Mouse (Mus musculus) lung, postnatal 0 days (tissue): Measurements from ENCODE around the gene Rflna. TPM values are rescaled to one million over a fixed set of nuclear protein-coding genes. Genes with fewer than 3 reads are reported as not detected.
A peak's percentile ranks its signal among the peaks of the same experiment; 100 is the strongest.

Source experiments
- ATAC-seq: fragments of 200-750 bp; cut with Nextera tagmentation; 2 replicates; pipeline ENCODE4 v1.8.0; 2017; ENCODE audit warnings: moderate library complexity
- DNase-seq: peaks from one replicate; pipeline ENCODE4 v3.0.0-alpha.2; 2016; ENCODE audit warnings: low spot score
- H3K27ac ChIP-seq: fragments of 300-500 bp; sonication (generic); 2 replicates; pipeline ENCODE4 v1.5.1; 2014; ENCODE audit warnings: antibody characterized with exemption, mild to moderate bottlenecking, low read length, mixed read lengths
- H3K27me3 ChIP-seq: fragments of 300-500 bp; sonication (generic); replicated peaks from 2 replicates; pipeline ENCODE4 v1.6.1; 2014; ENCODE audit warnings: low read length, mixed read lengths; ENCODE audit not compliant: insufficient read depth
- H3K36me3 ChIP-seq: fragments of 300-500 bp; sonication (generic); 2 replicates; pipeline ENCODE4 v1.6.1; 2014; ENCODE audit warnings: low read length, mixed read lengths; ENCODE audit not compliant: insufficient read depth
- H3K4me1 ChIP-seq: fragments of 300-500 bp; sonication (generic); 2 replicates; pipeline ENCODE4 v1.6.1; 2014; ENCODE audit warnings: antibody characterized with exemption, low read depth, low read length, mixed read lengths; ENCODE audit not compliant: insufficient read depth
- H3K4me2 ChIP-seq: fragments of 300-500 bp; sonication (generic); replicated peaks from 2 replicates; pipeline ENCODE4 v1.6.1; 2014; ENCODE audit warnings: low read depth, mild to moderate bottlenecking, low read length, moderate library complexity, mixed read lengths
- H3K4me3 ChIP-seq: fragments of 300-500 bp; sonication (generic); 2 replicates; pipeline ENCODE4 v1.5.1; 2014; ENCODE audit warnings: low read depth, low read length
- H3K9ac ChIP-seq: fragments of 300-500 bp; sonication (generic); replicated peaks from 2 replicates; pipeline ENCODE4 v1.6.1; 2014; ENCODE audit warnings: low read depth, mild to moderate bottlenecking
- H3K9me3 ChIP-seq: fragments of 300-500 bp; sonication (generic); 2 replicates; pipeline ENCODE4 v1.6.1; 2016; ENCODE audit warnings: low read length, mixed read lengths
- CTCF ChIP-seq: IDR thresholded peaks from 2 replicates; pipeline ENCODE4 v1.5.1; 2016; ENCODE audit warnings: antibody characterized with exemption, mild to moderate bottlenecking
- EP300 ChIP-seq: IDR thresholded peaks from 2 replicates; pipeline ENCODE4 v1.6.1; 2016; ENCODE audit warnings: antibody characterized with exemption, mild to moderate bottlenecking, control low read depth
- WGBS: fragments of 180-500 bp; shearing (Covaris S2); extraction: QIAGEN DNeasy Blood & Tissue Kit; methylation state at CpG from one replicate; pipeline ENCODE4 v1.1.7; 2014; 5-methylcytosine and 5-hydroxymethylcytosine counted together
- polyA plus RNA-seq: library from polyadenylated mRNA; unstranded; fragments of >200 nt; fragmentation: Nextera tagmentation; extraction: Ambion mirVana; gene quantifications from 2 replicates; pipeline ENCODE4 v1.2.1, GENCODE M21; 2015

Rflna gene
- 15.6 and 17.1 TPM in 2 replicates for polyA plus RNA-seq

DNA sequence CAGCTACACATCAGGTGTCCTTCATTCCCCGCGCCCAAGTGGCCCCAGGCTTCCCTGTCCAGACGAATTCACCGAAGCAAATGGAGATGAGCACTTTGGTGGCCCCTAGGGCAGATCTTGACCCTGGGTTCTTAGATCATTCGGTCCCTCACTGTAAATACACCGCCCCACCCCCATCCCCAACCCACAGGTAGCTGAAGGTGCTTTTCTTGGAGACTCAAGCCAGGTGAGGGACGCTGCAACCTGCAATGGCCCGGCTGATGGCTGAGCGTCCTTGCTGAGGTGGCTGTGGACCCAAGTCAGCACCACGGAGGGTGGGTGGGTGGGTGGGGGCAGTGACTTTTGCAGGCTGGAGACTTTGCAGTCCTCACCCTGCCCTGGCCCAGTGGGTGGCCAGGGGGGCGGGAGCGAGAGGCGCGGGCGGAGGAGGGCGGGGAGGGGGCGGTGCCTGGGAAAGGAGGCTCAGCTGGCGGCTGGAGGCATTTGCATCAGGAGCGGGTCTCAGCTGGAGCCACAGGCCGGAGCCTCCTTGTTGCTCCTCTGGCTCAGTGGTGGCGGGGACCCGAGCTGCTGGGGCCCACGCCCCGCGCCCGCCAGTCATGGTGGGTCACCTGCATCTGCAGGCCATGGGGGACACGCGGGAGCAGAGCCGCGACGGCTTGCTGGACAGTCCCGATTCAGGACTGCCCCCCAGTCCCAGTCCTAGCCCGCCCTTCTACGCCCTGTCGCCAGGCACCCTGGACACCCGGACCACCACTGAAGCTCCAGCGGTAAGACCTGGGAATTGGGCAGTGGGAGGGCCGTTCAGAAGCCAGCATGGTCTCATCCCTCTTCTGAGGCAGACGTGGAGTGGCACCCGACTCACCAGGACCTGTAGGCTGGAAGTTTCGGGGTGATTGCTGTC, at the start of gene Rflna:
Gene Rflna, plus strand, starts transcription at position 253 of the 904 bp plus-strand sequence.
- H3K36me3 ChIP-seq: no peaks in the 10 kb centered on the region
- TF ChIP-seq CTCF (no peak), EP300 (no peak)
- H3K4me3 ChIP-seq: peak within 1 kb of the TSS; percentile 25; the same call in 1 of the 2 replicates
- H3K4me1 ChIP-seq: peaks cover 3% of the 10 kb centered on the region; the same call in 1 of the 2 replicates
- no peaks in the 10 kb centered on the region; the same call in 1 of the 2 replicates for H3K27me3 ChIP-seq
- peak within 1 kb of the TSS; percentile 53 for H3K4me2 ChIP-seq
- no peak within 1 kb of the TSS for H3K9ac ChIP-seq
- no peaks in the 10 kb centered on the region for H3K9me3 ChIP-seq
- DNase-seq (peak; percentile 71), ATAC-seq (peak; percentile 75)
- H3K27ac ChIP-seq: no peak within 1 kb of the TSS
- 4% methylated on average over 32 of the region's 41 CpGs for WGBS

DNA sequence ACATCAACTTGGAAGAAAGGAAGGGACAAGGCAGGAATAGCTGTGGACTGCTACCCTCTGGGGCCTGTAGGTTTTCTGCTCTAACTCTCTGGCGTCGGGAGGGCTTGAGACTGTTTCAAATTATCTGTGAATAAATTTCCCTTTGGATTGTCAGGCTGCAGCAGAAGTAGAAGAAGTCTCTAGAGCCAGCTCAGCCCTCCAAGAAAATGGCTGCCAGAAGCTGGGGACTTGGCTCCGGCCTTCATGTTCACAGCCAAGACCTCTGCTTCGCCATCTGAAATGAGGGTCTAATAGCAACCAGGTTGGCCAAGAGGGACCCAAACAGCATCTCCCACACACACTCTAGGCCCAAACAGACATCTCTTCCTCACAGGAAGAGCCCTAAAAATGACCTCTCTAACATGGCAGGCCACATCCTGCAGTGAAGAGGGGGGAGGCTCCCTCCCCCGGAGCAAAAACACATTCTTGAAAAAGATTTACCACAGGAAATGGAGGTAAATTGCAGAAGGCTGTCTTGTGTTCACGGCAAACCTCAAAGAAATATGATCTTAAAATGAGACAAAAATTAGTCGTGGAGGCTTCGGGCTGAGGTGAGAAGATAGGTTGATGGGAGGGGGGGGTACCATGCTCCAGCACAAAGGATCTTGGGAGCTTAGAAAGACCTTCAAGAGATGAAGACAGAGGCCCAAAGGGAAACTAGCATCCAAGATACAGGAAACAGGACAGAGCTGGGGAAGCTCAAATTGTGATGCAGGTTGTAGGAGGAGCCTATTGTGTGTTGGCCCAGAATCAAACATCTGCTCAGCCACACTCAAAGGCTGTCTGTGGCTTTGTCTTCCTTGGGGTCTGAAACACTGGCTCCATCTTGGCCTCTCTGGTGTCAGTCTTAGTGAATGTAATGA, 48.4 kb upstream of the Rflna start:
- ATAC-seq (no peak), DNase-seq (no peak)
- 57% methylated on average over 8 of the region's 8 CpGs for WGBS
- H3K36me3 ChIP-seq: no peaks in the 10 kb centered on the region
- H3K4me1 ChIP-seq: no peaks in the 10 kb centered on the region
- H3K4me3 ChIP-seq: no peak overlapping the region
- TF ChIP-seq CTCF (no peak), EP300 (no peak)
- no peaks in the 10 kb centered on the region for H3K27me3 ChIP-seq
- H3K9me3 ChIP-seq: no peaks in the 10 kb centered on the region
- no peak overlapping the region for H3K27ac ChIP-seq
- no peak overlapping the region for H3K4me2 ChIP-seq
- H3K9ac ChIP-seq: no peak overlapping the region

DNA sequence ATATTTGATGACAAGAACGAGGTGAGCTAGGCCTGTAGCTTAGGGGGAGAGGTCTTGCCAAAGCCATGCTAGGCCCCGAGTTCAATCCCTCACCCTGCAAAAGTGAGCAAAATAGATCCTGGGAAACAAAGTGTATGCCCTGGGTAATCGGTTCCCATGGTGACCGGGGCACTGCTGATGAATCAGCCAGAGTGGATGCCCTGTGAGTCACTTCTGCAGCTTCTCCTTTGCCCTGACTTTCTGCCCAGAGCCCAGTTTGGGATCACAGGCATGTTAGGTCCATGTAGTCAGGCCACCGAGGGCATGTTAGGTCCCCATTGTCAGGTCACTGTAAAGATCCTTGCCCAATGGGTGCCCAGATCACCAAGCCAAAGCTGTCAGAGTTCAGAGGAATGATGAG, 45.5 kb upstream of the Rflna start:
- no peak overlapping the region for H3K4me2 ChIP-seq
- H3K27me3 ChIP-seq: no peaks in the 10 kb centered on the region
- no peaks in the 10 kb centered on the region for H3K9me3 ChIP-seq
- H3K9ac ChIP-seq: no peak overlapping the region
- 64% methylated on average over 5 of the region's 5 CpGs for WGBS
- peaks cover 5% of the 10 kb centered on the region; the same call in 1 of the 2 replicates for H3K4me1 ChIP-seq
- DNase-seq (no peak), ATAC-seq (no peak)
- no peaks in the 10 kb centered on the region for H3K36me3 ChIP-seq
- no peak overlapping the region for H3K27ac ChIP-seq
- no peak overlapping the region for H3K4me3 ChIP-seq
- TF ChIP-seq EP300: no peak
- no peak for TF ChIP-seq CTCF

DNA sequence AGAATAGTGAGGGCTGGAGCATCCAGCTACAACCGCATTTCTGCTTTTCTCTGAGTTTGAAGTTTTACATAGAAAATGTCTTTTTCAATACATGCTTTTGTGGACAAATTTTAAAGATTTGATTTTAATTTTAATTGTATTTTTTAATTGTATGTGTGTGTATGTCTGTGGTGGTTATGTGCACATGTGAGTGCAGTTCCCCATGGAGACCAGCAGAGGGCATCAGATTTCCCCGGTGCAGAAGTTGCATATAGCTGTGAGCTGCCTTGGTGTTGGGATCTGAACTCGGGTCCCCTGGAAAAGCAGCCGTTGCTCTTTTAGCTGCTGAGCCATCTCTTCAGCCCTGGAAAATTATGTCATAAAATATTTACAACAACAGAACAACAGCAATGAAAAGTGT, 43.9 kb upstream of the Rflna start:
- ATAC-seq (no peak), DNase-seq (no peak)
- no peak overlapping the region for H3K4me2 ChIP-seq
- no peak overlapping the region for H3K9ac ChIP-seq
- peaks cover 9% of the 10 kb centered on the region for H3K4me1 ChIP-seq
- H3K27me3 ChIP-seq: no peaks in the 10 kb centered on the region
- H3K27ac ChIP-seq: no peak overlapping the region
- TF ChIP-seq EP300 (no peak), CTCF (peak; percentile 26)
- WGBS: 94% methylated on average over 4 of the region's 4 CpGs
- no peak overlapping the region for H3K4me3 ChIP-seq
- no peaks in the 10 kb centered on the region for H3K36me3 ChIP-seq
- no peaks in the 10 kb centered on the region for H3K9me3 ChIP-seq

DNA sequence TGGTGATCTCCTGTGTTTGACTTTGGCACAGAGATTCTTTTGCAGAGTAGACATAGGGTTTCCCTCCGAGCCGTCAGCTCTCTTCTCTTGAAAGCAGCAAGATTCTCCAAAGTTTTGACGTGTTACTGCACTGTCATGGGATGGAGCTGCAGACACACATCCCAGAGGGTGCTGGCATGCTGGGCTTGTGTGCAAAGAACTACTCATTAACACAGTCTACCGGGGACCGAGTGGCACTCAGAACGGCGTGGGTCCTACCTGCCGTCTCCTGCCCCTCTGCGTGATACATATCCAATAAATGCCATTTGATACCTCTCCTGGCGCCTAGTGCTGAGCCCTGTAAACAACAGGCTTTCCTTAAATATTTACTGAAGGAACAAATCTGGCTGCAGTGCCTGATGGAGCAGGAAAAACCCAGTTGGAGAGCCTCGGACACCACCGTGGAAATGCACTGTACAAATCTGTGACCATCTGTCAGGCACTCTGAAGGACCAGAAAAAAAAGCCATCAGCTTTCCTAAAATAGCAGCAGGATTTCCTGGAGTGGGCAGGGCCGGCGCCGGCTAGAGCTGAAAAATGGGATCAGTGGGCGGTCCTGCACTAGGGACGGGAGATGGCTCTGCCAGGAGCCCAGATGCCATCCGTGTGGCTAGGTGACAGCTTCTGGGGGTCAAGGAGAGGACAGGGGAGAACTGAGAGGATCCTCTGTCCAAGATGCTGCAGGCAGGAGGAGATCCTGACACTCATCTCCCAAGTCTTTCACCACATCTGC, 42.7 kb upstream of the Rflna start:
- Histone ChIP-seq H3K27me3 (no peaks in the 10 kb centered on the region), H3K36me3 (no peaks in the 10 kb centered on the region), H3K9ac (no peak overlapping the region), H3K4me3 (no peak overlapping the region), H3K4me1 (peaks cover 12% of the 10 kb centered on the region), H3K9me3 (no peaks in the 10 kb centered on the region), H3K4me2 (0 out of 2 replicates have a peak overlapping the region, but pooled peaks have one; percentile 14), H3K27ac (0 out of 2 replicates have a peak overlapping the region, but pooled peaks have one; percentile 47)
- peak; percentile 7 for TF ChIP-seq CTCF
- peak; percentile 96 for TF ChIP-seq EP300
- ATAC-seq: peak; percentile 84
- WGBS: 5% methylated on average over 18 of the region's 18 CpGs
- peak; percentile 92 for DNase-seq
